Mouse (Mus musculus): ENCODE results near the gene Vps54.
A peak's percentile ranks its signal among the peaks of the same experiment; 100 is the strongest.
"Not testable (repeated sequence)": the region's sequence is repeated elsewhere in the genome, so short reads cannot be mapped to it uniquely, and the experiment has no call there.

The Vps54 gene

GRCm38 (mm10) chr11:21239763-21240509 is 855 bp downstream of the Vps54 start:
- peak in 1 of 2 experiments; percentile 58 for DNase-seq (ENCODE audit: inconsistent age in 2 of 2, low spot score in 1 of 2)

GRCm38 (mm10) chr11:21241351-21241750 is 2.3 kb downstream of the Vps54 start:
- DNase-seq (ENCODE audit: inconsistent age in 2 of 2, low spot score in 1 of 2) = peak in 1 of 2 experiments; percentile 51

- DNase-seq (ENCODE audit: inconsistent age in 2 of 2, low spot score in 1 of 2) = no peak
These were observed 8.3 kb downstream of the Vps54 start for GRCm38 (mm10) chr11:21247203-21247865.

GRCm38 (mm10) chr11:21247940-21248339 is 8.9 kb downstream of the Vps54 start:
- DNase-seq (ENCODE audit: inconsistent age in 2 of 2, low spot score in 1 of 2) = no peak

- no peak for DNase-seq (ENCODE audit: inconsistent age in 2 of 2, low spot score in 1 of 2)
These were observed 11.3 kb downstream of the Vps54 start for GRCm38 (mm10) chr11:21250366-21250765.

GRCm38 (mm10) chr11:21258611-21259010 is 19.5 kb downstream of the Vps54 start:
- not testable (repeated sequence) for DNase-seq (ENCODE audit: inconsistent age in 2 of 2, low spot score in 1 of 2)

GRCm38 (mm10) chr11:21265423-21265822 is 26.3 kb downstream of the Vps54 start:
- DNase-seq (ENCODE audit: inconsistent age in 2 of 2, low spot score in 1 of 2) = no peak

GRCm38 (mm10) chr11:21276151-21276550 is 37.1 kb downstream of the Vps54 start:
- no peak for DNase-seq (ENCODE audit: inconsistent age in 2 of 2, low spot score in 1 of 2)

GRCm38 (mm10) chr11:21286391-21286790 is 47.3 kb downstream of the Vps54 start:
- DNase-seq (ENCODE audit: inconsistent age in 2 of 2, low spot score in 1 of 2) = no peak

GRCm38 (mm10) chr11:21288153-21288552 is 49.1 kb downstream of the Vps54 start:
- not testable (repeated sequence) for DNase-seq (ENCODE audit: inconsistent age in 2 of 2, low spot score in 1 of 2)

- no peak for DNase-seq (ENCODE audit: inconsistent age in 2 of 2, low spot score in 1 of 2)
These were observed 56.4 kb downstream of the Vps54 start for GRCm38 (mm10) chr11:21295486-21295885.

- no peak for DNase-seq (ENCODE audit: inconsistent age in 2 of 2, low spot score in 1 of 2)
These were observed 64.5 kb downstream of the Vps54 start for GRCm38 (mm10) chr11:21303619-21304018.

GRCm38 (mm10) chr11:21307078-21307668 is 68.1 kb downstream of the Vps54 start:
- no peak for DNase-seq (ENCODE audit: inconsistent age in 2 of 2, low spot score in 1 of 2)

GRCm38 (mm10) chr11:21308119-21308518 is 69.0 kb downstream of the Vps54 start:
- DNase-seq (ENCODE audit: inconsistent age in 2 of 2, low spot score in 1 of 2) = no peak

GRCm38 (mm10) chr11:21309516-21309915 is 70.4 kb downstream of the Vps54 start:
- DNase-seq (ENCODE audit: inconsistent age in 2 of 2, low spot score in 1 of 2) = no peak

- no peak for DNase-seq (ENCODE audit: inconsistent age in 2 of 2, low spot score in 1 of 2)
These were observed 75.0 kb downstream of the Vps54 start for GRCm38 (mm10) chr11:21313922-21314657.

GRCm38 (mm10) chr11:21321577-21321976 is 82.5 kb downstream of the Vps54 start:
- no peak for DNase-seq (ENCODE audit: inconsistent age in 2 of 2, low spot score in 1 of 2)

GRCm38 (mm10) chr11:21322349-21322748 is 83.3 kb downstream of the Vps54 start:
- no peak for DNase-seq (ENCODE audit: inconsistent age in 2 of 2, low spot score in 1 of 2)

- no peak for DNase-seq (ENCODE audit: inconsistent age in 2 of 2, low spot score in 1 of 2)
These were observed 86.7 kb downstream of the Vps54 start for GRCm38 (mm10) chr11:21325781-21326180.

- no peak for DNase-seq (ENCODE audit: inconsistent age in 2 of 2, low spot score in 1 of 2)
These were observed 87.7 kb downstream of the Vps54 start for GRCm38 (mm10) chr11:21326770-21327169.

- no peak for DNase-seq (ENCODE audit: inconsistent age in 2 of 2, low spot score in 1 of 2)
These were observed 88.4 kb downstream of the Vps54 start for GRCm38 (mm10) chr11:21327486-21327885.
